Mouse (Mus musculus) common myeloid progenitor, adult 5-6 weeks (primary cell): ENCODE measurements around the gene Ctss. TPM values are rescaled to one million over a fixed set of nuclear protein-coding genes. Genes with fewer than 3 reads are reported as not detected.

Experiments
- total RNA-seq: library from RNA; stranded (forward); fragments of 200-1000, 187-1606 nt; gene quantifications from 2 replicates; pipeline ENCODE4 v1.2.3, GENCODE M21; 2017

Gene Ctss
- total RNA-seq, 1 experiment from 2014 or later = 75.3 TPM

Other genes starting within 250 kb of the Ctss start
- 26.2 and 31.4 TPM in 2 replicates for gene Mindy1, start 245.4 kb upstream of the Ctss start, total RNA-seq
- gene Prune1, start 244.7 kb upstream of the Ctss start, total RNA-seq = 8.4 and 10.3 TPM in 2 replicates
- gene Anxa9, start 219.6 kb upstream of the Ctss start, total RNA-seq = 5.9 and 12.1 TPM in 2 replicates
- gene Cers2, start 212.0 kb upstream of the Ctss start, total RNA-seq = 94.9 and 102 TPM in 2 replicates
- 35.8 and 44.9 TPM in 2 replicates for gene Setdb1, start 169.6 kb upstream of the Ctss start, total RNA-seq
- not detected in 2 replicates for gene 4930558C23Rik, start 123.9 kb upstream of the Ctss start, total RNA-seq
- 24.9 and 31.3 TPM in 2 replicates for gene Arnt, start 92.4 kb upstream of the Ctss start, total RNA-seq
- not detected in 2 replicates for gene Ctsk, start 27.5 kb upstream of the Ctss start, total RNA-seq
- gene Hormad1, start 32.9 kb downstream of the Ctss start, total RNA-seq = not detected in 2 replicates
- 65.9 and 72.7 TPM in 2 replicates for gene Golph3l, start 62.1 kb downstream of the Ctss start, total RNA-seq
- gene Ensa, start 98.2 kb downstream of the Ctss start, total RNA-seq = 79.4 and 79.7 TPM in 2 replicates
- 141 and 159 TPM in 2 replicates for gene Mcl1, start 132.0 kb downstream of the Ctss start, total RNA-seq
- 0.37 TPM in 1 of 2 replicates, not detected in the other for gene Adamtsl4, start 161.1 kb downstream of the Ctss start, total RNA-seq
- gene Ecm1, start 212.8 kb downstream of the Ctss start, total RNA-seq = not detected in 2 replicates
- gene Tars2, start 233.4 kb downstream of the Ctss start, total RNA-seq = 44.5 and 45.6 TPM in 2 replicates